Mouse (Mus musculus) layer of hippocampus, adult 9-11 months (tissue): ENCODE results near the gene Glt8d1.

Source experiments
- DNase-seq: peaks from one replicate; pipeline ENCODE4 v3.0.0; 2022

The Glt8d1 gene

DNA sequence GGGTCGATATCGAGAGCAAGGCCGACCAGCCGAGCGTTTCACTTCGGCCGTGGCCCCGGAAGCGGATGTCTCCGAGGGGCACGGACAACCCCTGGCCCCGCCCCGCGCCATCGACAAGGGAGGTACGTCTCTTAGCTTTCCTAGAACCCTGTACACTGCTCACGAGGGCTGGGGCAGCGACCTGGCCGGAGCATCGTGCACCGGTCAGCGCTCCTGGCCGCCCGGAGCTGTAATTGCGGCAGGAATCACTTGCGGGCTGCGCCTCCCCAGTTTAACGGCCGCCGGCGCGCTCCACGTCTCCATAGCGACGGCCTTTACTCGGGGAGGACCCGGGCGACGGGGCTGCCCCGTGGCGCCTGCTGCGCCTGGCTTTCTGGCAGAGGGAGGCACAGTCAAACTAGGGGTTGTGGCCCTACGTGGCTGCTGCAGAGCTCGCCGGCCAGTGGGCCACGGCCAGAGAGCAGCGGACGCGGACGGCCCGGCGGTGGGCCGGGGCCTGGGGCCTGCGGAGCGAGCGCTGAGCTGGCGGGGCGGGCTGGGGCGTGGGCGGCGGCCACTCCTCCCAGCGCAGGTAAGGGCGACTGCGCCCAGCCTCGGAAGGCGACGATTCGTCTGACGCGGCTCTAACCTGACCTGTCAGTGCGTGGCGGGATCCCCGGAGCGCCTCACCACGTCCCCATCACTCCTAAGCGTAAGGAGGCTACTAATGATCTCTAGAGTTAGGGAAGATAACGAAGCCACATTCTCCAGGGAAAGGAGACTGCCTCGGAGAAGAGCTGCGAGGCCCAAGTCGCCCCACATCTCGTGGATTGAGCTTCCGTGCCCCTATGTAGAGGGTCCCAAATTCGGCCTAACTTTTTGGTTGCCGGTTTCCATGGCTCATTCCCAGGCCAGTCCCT is at the start of gene Glt8d1, which contains the start of gene Spcs1:
Gene Glt8d1 (plus strand): TSS at position 94 of the 899 bp plus-strand sequence.
Gene Spcs1 (minus strand): TSS at position 366 of the 899 bp plus-strand sequence.
- DNase-seq: peak; percentile 81

DNA sequence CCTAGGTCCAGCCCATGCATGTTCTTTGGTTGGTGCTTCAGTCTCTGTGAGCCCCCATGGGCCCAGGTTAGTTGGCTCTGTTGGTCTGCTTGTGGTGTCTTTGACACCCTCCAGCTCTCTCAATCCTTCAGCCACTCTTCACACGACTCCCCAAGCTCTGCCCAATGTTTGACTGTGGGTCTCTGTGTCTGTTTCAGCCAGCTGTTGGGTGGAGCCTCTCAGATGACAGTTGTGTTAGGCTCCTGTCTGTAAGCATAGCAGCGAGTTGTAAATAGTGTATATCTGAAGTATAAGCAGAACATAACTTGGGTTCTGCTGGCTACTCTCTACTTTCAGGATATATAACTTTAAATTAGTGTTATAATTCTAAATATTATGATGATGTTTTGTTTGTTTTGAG is 42.7 kb upstream of the Glt8d1 start:
- no peak for DNase-seq

DNA sequence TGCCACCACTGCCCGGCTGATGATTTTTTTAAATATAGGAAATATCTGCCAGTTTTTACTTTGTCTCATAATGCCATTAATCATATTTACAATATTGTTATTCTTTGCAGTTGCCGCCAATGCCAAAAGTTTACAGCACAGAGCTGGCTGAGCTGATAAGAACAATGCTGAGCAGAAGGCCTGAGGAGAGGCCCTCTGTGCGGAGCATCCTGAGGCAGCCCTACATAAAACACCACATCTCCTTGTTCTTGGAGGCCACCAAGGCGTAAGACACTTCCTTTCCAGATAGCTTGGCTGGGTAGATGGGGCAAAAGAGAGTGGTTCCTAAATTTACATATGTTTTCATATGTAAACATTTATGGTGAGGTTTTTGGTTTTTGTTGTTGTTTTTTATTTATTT is 42.2 kb upstream of the Glt8d1 start:
- no peak for DNase-seq

DNA sequence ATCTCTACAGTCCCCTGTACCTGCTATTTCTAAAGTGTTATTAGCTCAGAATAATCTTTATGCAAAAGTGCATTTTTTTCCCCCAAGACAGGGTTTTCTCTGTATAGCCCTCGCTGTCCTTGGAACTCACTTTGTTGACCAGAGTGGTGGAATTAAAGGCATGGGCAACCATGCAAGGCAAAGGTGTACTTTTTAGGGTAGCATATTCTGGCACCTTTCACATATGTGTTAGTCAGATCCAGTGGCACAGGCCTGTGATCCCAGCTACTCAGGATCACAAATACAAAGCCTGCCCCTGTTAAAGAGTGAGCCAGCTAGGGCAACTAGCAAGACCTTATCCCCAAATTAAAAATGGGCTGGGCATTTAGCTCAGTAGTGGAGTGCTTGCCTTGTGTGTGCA is 40.8 kb upstream of the Glt8d1 start:
- DNase-seq: no peak

DNA sequence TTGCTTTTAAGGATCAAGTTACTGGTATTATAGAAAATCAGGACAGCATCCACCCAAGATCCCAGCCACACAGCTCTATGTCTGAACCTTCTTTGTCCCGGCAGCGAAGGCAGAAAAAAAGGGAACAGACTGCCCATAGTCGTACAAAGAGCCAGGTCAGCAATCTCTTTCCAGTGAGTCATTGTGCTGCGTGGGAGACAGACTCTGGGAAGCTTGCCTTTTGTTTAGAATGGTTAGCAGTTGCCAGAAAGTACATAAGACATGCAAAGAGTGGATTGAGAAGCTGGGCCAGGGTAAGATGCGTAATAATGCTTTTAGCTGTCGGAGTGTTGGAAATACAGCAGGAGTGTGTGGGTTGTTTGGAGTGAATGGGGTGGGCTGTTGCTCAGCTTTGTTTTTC is 27.0 kb upstream of the Glt8d1 start:
- peak; percentile 84 for DNase-seq

DNA sequence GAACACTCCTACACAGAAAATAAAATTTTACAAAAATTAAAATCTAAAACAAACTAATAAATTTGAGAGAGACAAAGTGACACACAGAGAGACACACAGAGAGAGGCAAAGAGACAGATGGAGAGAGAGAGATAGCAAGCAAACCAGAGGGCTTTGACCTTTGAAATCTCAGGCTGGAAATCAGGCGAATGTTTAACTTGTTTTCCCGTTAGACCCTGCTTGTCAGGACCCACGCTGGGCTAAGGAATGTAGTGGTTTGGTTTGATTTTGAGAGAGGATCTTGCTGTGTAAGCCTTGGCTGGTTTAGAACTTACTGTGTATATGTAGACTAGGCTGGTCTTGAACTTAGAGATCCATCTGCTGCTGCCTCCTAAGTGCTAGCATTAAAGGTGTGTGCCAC is 25.0 kb upstream of the Glt8d1 start:
- DNase-seq: no peak

DNA sequence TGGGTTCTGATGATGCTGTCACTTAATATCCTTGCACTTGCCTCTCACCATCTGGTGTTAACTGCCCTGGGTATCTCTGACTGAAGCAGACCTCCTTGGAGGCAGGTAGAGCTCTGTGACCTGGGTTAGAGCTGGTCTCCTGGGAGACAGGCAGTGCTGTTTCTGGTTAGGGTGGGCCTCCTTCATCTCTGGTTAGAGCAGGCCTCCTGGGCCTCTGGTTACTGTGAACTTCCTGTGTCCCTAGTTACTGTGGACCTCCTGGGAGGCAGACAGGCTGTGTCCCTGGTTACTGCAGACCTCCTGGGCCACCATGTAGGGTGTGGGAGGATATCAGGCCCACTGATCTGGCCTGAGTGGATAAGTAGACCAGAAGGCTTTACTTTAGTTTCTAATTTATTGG is 4.8 kb upstream of the Glt8d1 start:
- DNase-seq: no peak

DNA sequence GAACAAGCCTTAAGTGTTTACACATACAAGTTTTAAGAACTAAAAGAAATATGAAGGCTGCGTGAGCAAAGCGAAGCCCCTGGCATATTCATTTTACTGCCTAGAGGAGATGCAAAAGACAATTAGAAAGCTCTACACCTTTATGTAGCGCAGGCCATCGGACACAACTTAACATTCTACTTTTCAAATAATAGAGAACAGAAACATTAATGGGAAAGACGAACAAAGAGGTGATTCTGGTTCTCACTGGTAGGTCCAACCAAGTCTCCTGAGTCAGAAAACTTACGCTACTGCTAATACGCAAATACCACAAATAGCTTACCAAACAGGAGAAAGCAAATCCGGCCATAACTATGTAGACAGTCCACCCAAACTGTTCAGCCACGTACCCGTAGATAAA is 844 bp upstream of the Glt8d1 start:
- DNase-seq: no peak

DNA sequence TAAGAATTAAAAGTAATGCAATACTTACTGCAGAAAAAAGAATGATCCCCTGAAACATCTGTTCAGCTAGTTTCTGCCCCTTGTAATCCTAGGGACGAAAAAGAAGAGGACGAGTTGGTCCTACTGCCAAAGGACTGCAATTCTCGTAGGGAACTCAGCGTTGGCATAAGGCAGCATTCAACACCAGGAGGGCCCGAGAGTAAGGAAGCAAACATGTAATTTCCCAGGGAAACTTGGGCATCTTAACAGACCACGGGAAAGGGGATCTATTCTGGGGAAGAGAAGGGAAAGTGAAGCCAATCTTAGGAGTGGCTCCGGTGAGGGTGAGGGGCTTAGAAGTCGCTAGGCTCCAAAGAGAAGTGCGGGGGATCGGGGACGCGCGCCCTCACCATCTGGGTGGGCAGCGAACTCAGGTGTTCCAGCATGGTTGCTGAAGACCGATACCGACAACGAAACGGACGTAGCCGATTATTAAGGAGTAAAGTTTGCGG is 339 bp upstream of the Glt8d1 start:
- DNase-seq: no peak

DNA sequence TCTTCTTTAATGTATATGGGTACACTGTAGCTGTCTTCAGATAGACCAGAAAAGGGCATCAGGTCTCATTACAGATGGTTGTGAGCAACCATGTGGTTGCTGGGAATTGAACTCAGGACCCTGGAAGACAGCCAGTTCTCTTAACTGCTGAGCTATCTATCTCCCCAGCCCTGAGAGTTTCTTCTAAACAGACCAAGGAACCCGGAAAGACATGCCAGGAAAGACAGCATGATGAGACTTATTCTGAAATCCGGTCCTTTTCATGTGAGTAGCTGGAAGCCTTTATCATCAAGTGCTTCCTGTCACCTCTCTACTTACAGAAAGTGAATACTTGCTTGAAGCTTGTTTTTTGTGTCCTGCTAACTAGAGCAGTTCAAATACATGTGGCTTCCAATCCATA is 3.3 kb downstream of the Glt8d1 start:
- DNase-seq: no peak

DNA sequence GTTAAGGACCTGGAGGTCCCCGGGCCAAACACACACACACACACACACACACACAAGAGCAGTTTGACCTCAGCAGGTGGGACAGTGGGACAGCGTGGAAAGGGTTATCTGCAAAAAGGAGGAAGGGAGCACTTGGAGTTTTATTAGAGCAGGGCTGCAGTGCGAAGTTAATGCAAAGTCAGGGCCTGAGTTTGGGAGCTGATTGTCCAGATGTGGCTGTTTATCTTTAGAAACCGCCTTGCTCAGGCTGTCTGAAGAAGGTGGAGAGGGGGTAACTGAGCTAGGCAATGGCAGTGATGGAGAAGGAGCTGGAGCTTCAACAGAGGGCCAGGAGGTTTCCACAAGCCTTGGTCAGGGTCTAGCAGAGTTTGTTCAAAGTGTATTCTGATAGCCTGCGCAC is 5.6 kb downstream of the Glt8d1 start:
- DNase-seq: no peak

DNA sequence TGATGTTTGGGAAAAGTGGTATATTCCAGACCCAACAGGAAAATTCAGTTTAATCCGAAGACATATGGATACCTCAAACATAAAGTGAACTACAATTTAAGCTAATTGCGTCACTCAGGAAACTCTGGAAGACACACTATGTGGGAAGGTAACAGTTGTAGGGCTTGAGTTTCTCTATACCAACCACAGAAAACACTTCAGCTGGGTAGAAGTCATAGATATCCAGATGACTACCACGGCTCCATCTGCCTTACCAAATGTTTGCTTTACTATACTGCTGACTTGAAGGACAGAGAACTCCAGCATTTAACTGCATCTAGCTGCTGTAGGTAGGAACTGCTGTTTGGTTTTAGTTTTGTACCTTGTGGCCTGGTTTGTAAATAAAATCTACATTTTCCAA is 10.4 kb downstream of the Glt8d1 start:
- DNase-seq: peak; percentile 24

DNA sequence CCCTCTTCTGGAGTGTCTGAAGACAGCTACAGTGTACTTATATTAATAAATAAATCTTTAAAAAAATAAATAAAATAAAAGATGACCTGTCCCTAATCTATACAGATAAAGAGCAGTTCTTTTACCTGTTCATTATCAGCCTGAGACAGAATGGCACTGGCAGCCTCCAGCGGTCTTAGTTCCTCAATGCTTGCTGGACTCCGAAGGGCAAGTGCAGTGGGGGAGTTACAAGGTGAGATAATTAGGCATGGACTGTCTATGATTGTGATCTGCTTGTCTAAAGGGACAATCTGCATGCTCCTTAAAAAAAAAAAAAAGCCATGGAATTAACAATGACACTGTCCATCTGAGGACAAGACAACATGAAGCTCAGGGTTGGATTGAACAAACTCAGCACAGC is 12.7 kb downstream of the Glt8d1 start:
- DNase-seq: no peak

DNA sequence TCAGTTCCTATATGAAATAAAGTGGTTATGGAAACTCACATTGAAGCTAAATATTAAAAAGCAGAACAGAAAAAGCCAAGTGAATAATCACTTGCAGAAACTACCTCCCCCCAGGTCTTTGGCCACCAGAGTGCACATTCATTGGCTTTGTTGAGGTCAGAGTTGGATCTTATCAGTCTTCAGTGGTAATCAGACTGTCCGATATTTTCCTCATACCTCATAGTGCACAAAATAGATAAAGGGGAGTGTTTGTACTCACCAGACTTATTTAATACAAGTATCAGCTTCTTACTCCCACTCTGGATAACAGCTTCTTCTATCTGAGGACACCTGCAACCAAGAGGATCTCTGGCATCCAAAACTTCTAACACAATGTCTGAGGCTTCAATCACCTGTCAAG is 14.9 kb downstream of the Glt8d1 start:
- no peak for DNase-seq

DNA sequence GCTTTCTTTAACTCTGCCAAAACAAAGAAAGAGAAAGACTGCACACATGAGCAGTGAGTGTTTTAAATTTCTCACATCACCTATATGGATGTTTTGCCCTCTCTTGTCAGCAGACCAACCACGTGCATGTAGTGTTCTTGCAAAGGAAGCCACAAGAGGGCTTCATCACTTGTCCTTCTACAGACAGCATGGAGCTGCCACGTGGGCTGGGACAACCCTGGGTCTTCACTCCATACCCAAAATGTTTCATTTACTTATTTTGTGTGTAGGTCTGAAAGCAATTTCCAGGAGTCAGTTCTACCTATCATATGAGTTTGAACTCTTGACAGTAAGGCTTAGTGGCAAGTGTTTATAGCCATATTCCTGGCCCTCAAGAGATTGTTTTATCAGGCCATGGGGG is 16.7 kb downstream of the Glt8d1 start:
- no peak for DNase-seq

DNA sequence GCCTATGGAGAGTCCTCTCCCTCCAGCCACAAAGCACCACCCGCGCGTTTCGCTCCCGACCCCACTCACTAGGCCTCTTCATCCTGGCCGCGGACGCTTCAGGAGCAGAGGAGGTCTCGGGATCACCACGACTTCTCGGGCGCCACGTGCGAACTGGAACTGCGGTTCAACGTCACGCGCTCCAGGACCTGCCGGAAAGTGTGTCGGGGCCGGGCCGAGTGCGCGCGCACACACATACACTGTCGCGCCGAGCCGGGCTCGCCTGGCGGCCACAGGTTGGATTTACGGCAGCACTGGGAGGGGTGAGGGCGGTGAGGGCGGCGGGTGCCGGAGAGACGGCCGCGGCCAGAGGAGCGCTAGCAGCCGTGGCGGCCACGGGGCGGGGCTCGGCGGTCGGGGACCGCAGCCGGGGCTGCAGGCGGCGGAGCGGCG is 17.7 kb downstream of the Glt8d1 start, which contains the start of the genes Pbrm1 and Gnl3:
Gene Pbrm1 (plus strand): TSS at position 279 of the 432 bp plus-strand sequence.
Gene Gnl3 (minus strand): TSS at position 293 of the 432 bp plus-strand sequence.
- DNase-seq: peak; percentile 97

DNA sequence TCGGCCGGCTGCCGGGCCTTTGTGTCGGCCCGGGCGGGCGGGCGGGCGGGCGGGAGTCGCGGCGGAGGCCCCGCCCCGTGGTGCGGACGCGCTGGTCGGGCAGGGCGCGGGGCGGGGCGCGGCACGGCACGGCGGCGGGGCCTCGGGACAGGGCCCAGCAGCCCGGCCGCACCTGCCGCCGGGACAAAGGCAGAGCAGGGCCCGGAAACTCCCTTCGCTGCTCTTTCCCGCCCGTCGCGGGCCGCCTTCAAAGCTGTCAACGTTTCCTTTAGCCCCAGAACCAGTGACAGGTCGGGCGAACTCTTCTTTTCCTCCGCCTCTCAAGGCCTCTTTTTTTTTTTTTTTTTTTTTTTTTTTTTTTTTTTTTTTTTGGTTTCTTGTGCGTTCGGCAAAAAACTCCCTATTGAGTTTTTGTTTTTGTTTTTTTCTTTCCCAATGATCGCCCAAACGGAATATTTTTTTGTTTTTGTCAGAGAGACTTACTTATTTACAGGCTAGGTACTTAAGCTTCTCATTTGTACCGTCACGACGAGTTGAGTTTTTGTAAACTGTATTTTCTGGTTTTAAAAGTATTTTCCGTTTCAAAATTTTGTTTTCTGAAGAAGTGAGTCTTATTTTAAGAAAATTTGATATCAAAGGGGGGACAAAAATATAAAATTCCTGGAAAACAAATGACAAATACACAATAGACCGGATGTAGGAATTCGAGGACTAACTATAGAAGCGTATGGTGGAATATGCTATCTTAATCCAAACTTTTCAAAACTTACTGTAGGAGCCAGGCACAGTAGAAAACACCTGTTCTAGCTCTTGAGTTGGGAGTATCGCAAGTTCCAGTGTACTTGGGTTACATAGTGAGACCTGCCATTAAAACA is 18.4 kb downstream of the Glt8d1 start:
- DNase-seq: no peak

DNA sequence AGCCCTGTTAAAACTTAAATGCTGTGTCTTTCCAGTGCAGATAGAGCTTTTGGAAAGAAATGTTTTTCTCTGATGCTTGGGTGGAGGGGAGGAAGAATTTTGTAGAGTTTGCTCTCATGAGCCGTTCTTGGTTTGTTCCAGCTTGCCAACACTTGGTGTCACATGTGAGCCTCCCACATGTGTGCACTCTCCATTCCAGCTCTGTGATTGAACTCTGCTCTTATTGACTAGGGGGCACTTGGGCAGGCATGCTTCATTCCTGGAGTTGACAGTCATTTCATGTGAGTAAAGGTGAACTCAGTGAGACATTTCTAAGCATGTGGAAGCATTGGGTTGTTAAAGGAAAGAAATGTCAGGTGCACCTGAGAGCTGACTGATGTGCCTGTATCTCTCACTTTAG is 21.4 kb downstream of the Glt8d1 start:
- no peak for DNase-seq

DNA sequence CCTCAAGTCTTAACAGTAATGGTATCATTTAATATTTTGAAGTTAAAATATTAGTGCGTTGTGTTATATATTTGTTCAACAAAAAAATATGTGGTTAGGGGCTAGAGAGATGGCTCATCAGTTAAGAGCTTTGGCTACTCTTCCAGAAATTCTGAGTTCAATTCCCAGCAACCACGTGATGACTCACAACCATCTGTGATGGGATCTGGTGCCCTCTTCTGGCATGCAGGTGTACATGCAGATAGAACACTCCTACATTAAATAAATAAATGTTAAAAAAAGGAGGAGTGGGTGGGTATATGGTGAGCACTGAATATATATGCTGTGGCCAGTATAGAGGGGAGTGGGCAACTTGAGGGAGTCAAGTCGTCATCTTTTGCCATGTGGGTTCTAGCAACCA is 24.6 kb downstream of the Glt8d1 start:
- no peak for DNase-seq

DNA sequence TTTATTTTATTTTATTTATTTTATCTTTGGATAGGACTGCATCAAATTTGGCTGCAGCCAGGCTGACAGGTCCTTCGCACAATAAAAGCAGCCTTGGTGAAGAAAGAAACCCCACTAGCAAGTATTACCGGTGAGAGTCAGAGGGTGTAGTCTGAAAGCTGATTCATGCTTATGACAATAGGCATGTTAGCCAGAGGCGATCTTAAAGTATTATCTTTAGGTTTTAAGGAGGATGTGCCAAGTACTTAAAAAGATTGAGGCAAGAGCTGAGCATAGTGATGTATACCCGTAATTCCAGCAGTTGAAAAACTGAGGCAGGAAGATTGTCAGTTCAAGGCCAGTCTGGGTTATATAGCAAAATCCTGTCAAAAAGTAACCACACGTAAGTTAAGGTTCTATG is 44.1 kb downstream of the Glt8d1 start:
- no peak for DNase-seq

DNA sequence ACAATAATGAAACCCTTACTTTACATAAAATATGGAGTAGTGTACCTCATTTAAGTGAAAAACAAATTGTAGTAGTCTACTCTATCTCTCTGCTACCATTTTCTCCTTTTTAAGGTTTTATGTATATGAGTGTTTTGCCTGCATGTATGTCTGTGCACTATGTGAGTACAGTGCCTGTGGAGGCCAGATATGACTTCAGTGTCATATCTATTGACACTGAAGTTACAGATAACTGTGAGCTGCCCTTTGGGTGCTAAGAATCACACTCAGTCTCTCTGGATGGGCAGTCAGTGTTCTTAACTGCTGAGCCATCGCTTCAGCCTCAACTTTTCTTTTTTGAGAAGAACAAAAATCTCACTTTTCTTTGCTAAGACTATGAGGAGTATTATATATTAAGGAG is 44.6 kb downstream of the Glt8d1 start:
- DNase-seq: no peak
